In the genomic region with DNA sequence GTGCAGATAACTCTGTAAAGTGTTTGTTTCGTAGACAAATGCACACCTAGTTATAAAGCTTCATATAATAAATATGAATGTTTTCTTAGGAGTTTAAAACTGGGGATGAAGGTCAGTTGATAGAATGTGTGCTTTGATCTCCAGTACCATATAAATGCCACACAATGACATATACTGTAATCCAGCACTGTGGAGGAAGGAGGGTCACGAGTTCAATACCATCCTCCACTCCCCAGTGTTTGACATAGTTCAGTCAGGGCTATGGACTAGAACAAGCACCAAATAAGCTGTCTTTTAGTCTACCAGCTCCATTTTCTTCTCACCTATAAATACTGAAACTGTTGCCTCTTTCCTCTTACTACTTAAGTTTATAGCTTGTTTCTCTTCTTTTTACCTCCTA, we compare ENCODE assay signal across 15 mouse cellular contexts.
"Had no signal": no experiment of that assay in that cellular context is flagged by ENCODE, and none has a peak within 500 bp of the region (broad histone marks: within the 10 kb centered on the region; RNA-seq: fewer than 3 reads in every experiment).

No protein-coding gene starts in this region.

- H3K27ac ChIP-seq: liver, embryonic 14.5 days; macrophage; midbrain, embryonic 10.5 days; midbrain, embryonic 12.5 days; neural tube, embryonic 12.5 days had no signal

- H3K27me3 ChIP-seq: lung, embryonic 15.5 days; megakaryocyte, embryonic 14.5 days; midbrain, embryonic 12.5 days; neural tube, embryonic 12.5 days had no signal

- H3K9me3 ChIP-seq: lung, embryonic 15.5 days; megakaryocyte, embryonic 14.5 days; midbrain, embryonic 10.5 days; midbrain, embryonic 12.5 days; neural tube, embryonic 12.5 days had no signal

- DNase-seq: lung, adult 2 months; lung, postnatal 14 days; lung, postnatal 36 days; midbrain, embryonic 14.5 days; right cerebral cortex, postnatal 14 days; thymus, adult 18-20 months; thymus, postnatal 14 days; thymus, postnatal 36 days had no signal

- H3K4me1 ChIP-seq: midbrain, embryonic 10.5 days; neural tube, embryonic 12.5 days had no signal

- H3K4me3 ChIP-seq: lung, embryonic 15.5 days; megakaryocyte, embryonic 14.5 days; midbrain, embryonic 10.5 days; midbrain, embryonic 12.5 days; neural tube, embryonic 12.5 days had no signal

- H3K4me2 ChIP-seq: lung, embryonic 15.5 days; midbrain, embryonic 12.5 days; neural tube, embryonic 12.5 days had no signal

- H3K9ac ChIP-seq: liver, embryonic 14.5 days; lung, embryonic 15.5 days; midbrain, embryonic 12.5 days; neural tube, embryonic 12.5 days had no signal

- H3K36me3 ChIP-seq: lung, embryonic 15.5 days; midbrain, embryonic 10.5 days; midbrain, embryonic 12.5 days; neural tube, embryonic 12.5 days had no signal
